Comparison of ENCODE assay signal across 16 mouse cellular contexts in genomic region chr7:19818440-19818839, GRCm38 (mm10). TPM values are rescaled to one million over a fixed set of nuclear protein-coding genes. Genes with fewer than 3 reads are reported as not detected.
DNase-seq lines count a peak whose midpoint lies in the region; ATAC-seq and TF ChIP-seq lines count a peak whose summit lies in the region.
"Had no signal": no experiment of that assay in that cellular context is flagged by ENCODE, and none has a peak within 500 bp of the region (broad histone marks: within the 10 kb centered on the region; RNA-seq: fewer than 3 reads in every experiment).

No protein-coding gene starts in this region.

- no peak for TF ChIP-seq POLR2A in spleen, adult 2 months (IDR thresholded peaks at IDR 0.05; ENCODE audit: low read depth, low read length)

- H3K4me1 ChIP-seq in spleen, adult 2 months (ENCODE audit: control insufficient read depth, insufficient read depth, insufficient read length), result peaks cover 51% of the 10 kb centered on the region
- peaks cover 24% of the 10 kb centered on the region for H3K4me1 ChIP-seq in lung, embryonic 14.5 days (ENCODE audit: insufficient read depth)
- H3K4me1 ChIP-seq in stomach, embryonic 16.5 days (ENCODE audit: control insufficient read depth, insufficient read depth, low read length), result peaks cover 42% of the 10 kb centered on the region
- H3K4me1 ChIP-seq in forebrain, embryonic 11.5 days (replicated peaks; ENCODE audit: control insufficient read depth, insufficient read depth, low read length), result peaks cover 9% of the 10 kb centered on the region
- H3K4me1 ChIP-seq in forebrain, embryonic 13.5 days, result peaks cover 32% of the 10 kb centered on the region

- no peak for DNase-seq in spleen, adult 2 months (ENCODE audit: low read depth in 1 of 2, low spot score in 2 of 2)
- no peak for DNase-seq in spleen, postnatal 36 days (ENCODE audit: low spot score in 2 of 2)
- DNase-seq in adrenal gland, postnatal 10 days, result peak; percentile 65
- peak; percentile 56 for DNase-seq in lung, embryonic 14.5 days
- no peak for DNase-seq in ovary, postnatal 36 days (ENCODE audit: low spot score)
- DNase-seq in forebrain, embryonic 11.5 days (ENCODE audit: low spot score), result no peak
- DNase-seq: gastrocnemius, postnatal 25 days; left cerebral cortex, postnatal 4 days had no signal

- WGBS in spleen, adult 2 months, result 80% methylated on average over 5 of the region's 5 CpGs
- 67% methylated on average over 5 of the region's 5 CpGs for WGBS in lung, embryonic 14.5 days
- 65% methylated on average over 5 of the region's 5 CpGs for WGBS in stomach, embryonic 16.5 days
- WGBS in forebrain, embryonic 11.5 days, result 86% methylated on average over 5 of the region's 5 CpGs
- 83% methylated on average over 5 of the region's 5 CpGs for WGBS in forebrain, embryonic 13.5 days

- no peaks in the 10 kb centered on the region for H3K27me3 ChIP-seq in spleen, adult 2 months (ENCODE audit: control insufficient read depth, insufficient read depth, low read length)
- H3K27me3 ChIP-seq in lung, embryonic 14.5 days (ENCODE audit: insufficient read depth, low read length), result peaks cover 9% of the 10 kb centered on the region; the same call in 1 of the 2 replicates
- H3K27me3 ChIP-seq in stomach, embryonic 16.5 days (ENCODE audit: control insufficient read depth, insufficient read depth, low read length), result no peaks in the 10 kb centered on the region; the same call in 1 of the 2 replicates
- peaks cover 32% of the 10 kb centered on the region for H3K27me3 ChIP-seq in forebrain, embryonic 11.5 days (ENCODE audit: control insufficient read depth, insufficient read depth, low read length)
- H3K27me3 ChIP-seq in forebrain, embryonic 13.5 days, result peaks cover 78% of the 10 kb centered on the region

- no peak for ATAC-seq in lung, embryonic 14.5 days (ENCODE audit: insufficient read depth)
- no peak for ATAC-seq in stomach, embryonic 16.5 days (ENCODE audit: insufficient read depth, low FRiP score)
- ATAC-seq in forebrain, embryonic 11.5 days (replicated peaks; ENCODE audit: low FRiP score), result no peak
- ATAC-seq in forebrain, embryonic 13.5 days, result no peak

- H3K4me2 ChIP-seq in lung, embryonic 14.5 days, result peak overlapping the region; percentile 67; the same call in 1 of the 2 replicates
- H3K4me2 ChIP-seq in stomach, embryonic 16.5 days (ENCODE audit: low read depth, low read length), result no peak overlapping the region
- no peak overlapping the region for H3K4me2 ChIP-seq in forebrain, embryonic 11.5 days (ENCODE audit: low read depth, low read length, severe bottlenecking)
- no peak overlapping the region for H3K4me2 ChIP-seq in forebrain, embryonic 13.5 days
- H3K4me2 ChIP-seq: midbrain, embryonic 11.5 days had no signal

- no peak overlapping the region for H3K9ac ChIP-seq in lung, embryonic 14.5 days
- H3K9ac ChIP-seq in stomach, embryonic 16.5 days (ENCODE audit: low read length), result no peak overlapping the region
- no peak overlapping the region for H3K9ac ChIP-seq in forebrain, embryonic 11.5 days (ENCODE audit: low read length)
- no peak overlapping the region for H3K9ac ChIP-seq in forebrain, embryonic 13.5 days

- TF ChIP-seq CTCF in spleen, adult 2 months (IDR thresholded peaks at IDR 0.05; ENCODE audit: extremely low read depth, insufficient read depth, insufficient read length, insufficient replicate concordance), result no peak
- no peak for TF ChIP-seq CTCF in lung, embryonic 14.5 days (IDR thresholded peaks at IDR 0.05; ENCODE audit: low read depth)

- 0 out of 2 replicates have a peak, but pooled peaks cover 2% of the 10 kb centered on the region for H3K36me3 ChIP-seq in spleen, adult 2 months (ENCODE audit: control insufficient read depth, insufficient read depth, low read length)
- H3K36me3 ChIP-seq in lung, embryonic 14.5 days (ENCODE audit: insufficient read depth), result no peaks in the 10 kb centered on the region
- 0 out of 2 replicates have a peak, but pooled peaks cover 6% of the 10 kb centered on the region for H3K36me3 ChIP-seq in stomach, embryonic 16.5 days (ENCODE audit: control insufficient read depth, insufficient read depth, low read length)
- H3K36me3 ChIP-seq in forebrain, embryonic 11.5 days (ENCODE audit: control insufficient read depth, insufficient read depth, low read length), result no peaks in the 10 kb centered on the region
- no peaks in the 10 kb centered on the region for H3K36me3 ChIP-seq in forebrain, embryonic 13.5 days (ENCODE audit: poor library complexity, severe bottlenecking)
- H3K36me3 ChIP-seq: forebrain, embryonic 10.5 days had no signal

- no peak overlapping the region for H3K4me3 ChIP-seq in spleen, adult 2 months (ENCODE audit: extremely low read depth, insufficient read depth, insufficient read length)
- no peak overlapping the region for H3K4me3 ChIP-seq in lung, embryonic 14.5 days (ENCODE audit: low read depth, low read length)
- H3K4me3 ChIP-seq in stomach, embryonic 16.5 days (replicated peaks; ENCODE audit: low read length), result no peak overlapping the region
- no peak overlapping the region for H3K4me3 ChIP-seq in forebrain, embryonic 11.5 days (ENCODE audit: low read depth, low read length)
- no peak overlapping the region for H3K4me3 ChIP-seq in forebrain, embryonic 13.5 days
- H3K4me3 ChIP-seq: forebrain, embryonic 10.5 days had no signal

- H3K27ac ChIP-seq in spleen, adult 2 months (ENCODE audit: insufficient read depth, low read length), result peak overlapping the region; percentile 85
- no peak overlapping the region for H3K27ac ChIP-seq in lung, embryonic 14.5 days (ENCODE audit: low read depth)
- peak overlapping the region; percentile 94 for H3K27ac ChIP-seq in stomach, embryonic 16.5 days (ENCODE audit: low read length)
- H3K27ac ChIP-seq in forebrain, embryonic 11.5 days (ENCODE audit: low read depth, low read length), result no peak overlapping the region
- H3K27ac ChIP-seq in forebrain, embryonic 13.5 days, result no peak overlapping the region
- H3K27ac ChIP-seq: forebrain, embryonic 10.5 days had no signal

- H3K9me3 ChIP-seq in lung, embryonic 14.5 days (ENCODE audit: low read depth, low read length), result no peaks in the 10 kb centered on the region
- no peaks in the 10 kb centered on the region for H3K9me3 ChIP-seq in stomach, embryonic 16.5 days (replicated peaks; ENCODE audit: control insufficient read depth, low read length)
- no peaks in the 10 kb centered on the region; the same call in 1 of the 2 replicates for H3K9me3 ChIP-seq in forebrain, embryonic 11.5 days (ENCODE audit: control insufficient read depth, low read length)
- H3K9me3 ChIP-seq in forebrain, embryonic 13.5 days (replicated peaks), result 0 out of 2 replicates have a peak, but pooled peaks cover 4% of the 10 kb centered on the region

RNA-seq across cellular contexts. Expression of gene Bcl3, which starts 4.1 kb away (rescaled TPM):
- 102 and 149 TPM in 2 replicates for polyA plus RNA-seq in spleen, adult 2 months (2012; rRNA removed)
- 10 to 100 TPM; 15.4 to 16.6 TPM for total RNA-seq in adrenal gland, postnatal 10 days (2021)
- 4.4 and 6.7 TPM in 2 replicates for polyA plus RNA-seq in lung, embryonic 14.5 days (2014; fragmentation: Nextera tagmentation; extraction: Ambion mirVana)
- polyA plus RNA-seq in stomach, embryonic 16.5 days (2015; fragmentation: Nextera tagmentation; extraction: Ambion mirVana), result 9.2 TPM in 2 replicates
- 0.51 and 1.1 TPM in 2 replicates for polyA plus RNA-seq in forebrain, embryonic 11.5 days (2014; fragmentation: Nextera tagmentation; extraction: Ambion mirVana)
- 0.23 and 0.49 TPM in 2 replicates for polyA plus RNA-seq in forebrain, embryonic 13.5 days (2015; fragmentation: Nextera tagmentation; extraction: Ambion mirVana)

RNA-seq across cellular contexts. Expression of gene Cblc, which starts 21.8 kb away (rescaled TPM):
- 1.4 TPM in 2 replicates for polyA plus RNA-seq in spleen, adult 2 months (2012; rRNA removed)
- 1 to 10 TPM; 1.8 to 3.2 TPM for total RNA-seq in adrenal gland, postnatal 10 days (2021)
- polyA plus RNA-seq in lung, embryonic 14.5 days (2014; fragmentation: Nextera tagmentation; extraction: Ambion mirVana), result 6.8 and 10.2 TPM in 2 replicates
- polyA plus RNA-seq in stomach, embryonic 16.5 days (2015; fragmentation: Nextera tagmentation; extraction: Ambion mirVana), result 31.2 and 32.9 TPM in 2 replicates
- polyA plus RNA-seq in forebrain, embryonic 11.5 days (2014; fragmentation: Nextera tagmentation; extraction: Ambion mirVana), result 0.28 and 0.84 TPM in 2 replicates
- not detected in 2 replicates for polyA plus RNA-seq in forebrain, embryonic 13.5 days (2015; fragmentation: Nextera tagmentation; extraction: Ambion mirVana)
- total RNA-seq: gastrocnemius, postnatal 25 days; layer of hippocampus, adult 18-20 months; MEL had no signal
- polyA plus RNA-seq: cortical plate, adult 2 months; midbrain, embryonic 11.5 days had no signal

RNA-seq across cellular contexts. Expression of gene Gm19345, which starts 33.4 kb away (rescaled TPM):
- 0.45 TPM in 1 of 2 replicates, not detected in the other for polyA plus RNA-seq in spleen, adult 2 months (2012; rRNA removed)
- not detected for total RNA-seq in adrenal gland, postnatal 10 days (2021)
- polyA plus RNA-seq in lung, embryonic 14.5 days (2014; fragmentation: Nextera tagmentation; extraction: Ambion mirVana), result not detected in 2 replicates
- polyA plus RNA-seq in stomach, embryonic 16.5 days (2015; fragmentation: Nextera tagmentation; extraction: Ambion mirVana), result 0.31 and 0.36 TPM in 2 replicates
- polyA plus RNA-seq in forebrain, embryonic 11.5 days (2014; fragmentation: Nextera tagmentation; extraction: Ambion mirVana), result not detected in 2 replicates
- polyA plus RNA-seq in forebrain, embryonic 13.5 days (2015; fragmentation: Nextera tagmentation; extraction: Ambion mirVana), result 2.3 and 3.9 TPM in 2 replicates
- total RNA-seq: gastrocnemius, postnatal 25 days; MEL had no signal
- polyA plus RNA-seq: forebrain, embryonic 10.5 days; heart, postnatal 0 days; midbrain, embryonic 11.5 days had no signal

RNA-seq across cellular contexts. Expression of gene Ceacam16, which starts 42.7 kb away (rescaled TPM):
- 17.0 and 21.7 TPM in 2 replicates for polyA plus RNA-seq in spleen, adult 2 months (2012; rRNA removed)
- total RNA-seq in adrenal gland, postnatal 10 days (2021), result under 1 TPM in 1 of 2 experiments, not detected in 1; 0.18 TPM
- polyA plus RNA-seq in lung, embryonic 14.5 days (2014; fragmentation: Nextera tagmentation; extraction: Ambion mirVana), result not detected in 2 replicates
- not detected in 2 replicates for polyA plus RNA-seq in stomach, embryonic 16.5 days (2015; fragmentation: Nextera tagmentation; extraction: Ambion mirVana)
- polyA plus RNA-seq in forebrain, embryonic 11.5 days (2014; fragmentation: Nextera tagmentation; extraction: Ambion mirVana), result 0.32 TPM in 1 of 2 replicates, not detected in the other
- polyA plus RNA-seq in forebrain, embryonic 13.5 days (2015; fragmentation: Nextera tagmentation; extraction: Ambion mirVana), result not detected in 2 replicates
- total RNA-seq: gastrocnemius, postnatal 25 days; layer of hippocampus, adult 18-20 months; left cerebral cortex, postnatal 4 days had no signal
- polyA plus RNA-seq: cortical plate, adult 2 months; forebrain, embryonic 10.5 days; heart, postnatal 0 days; midbrain, embryonic 11.5 days had no signal

RNA-seq across cellular contexts. Expression of gene Bcam, which starts 47.6 kb away (rescaled TPM):
- polyA plus RNA-seq in spleen, adult 2 months (2012; rRNA removed), result 30.1 and 39.8 TPM in 2 replicates
- 10 to 100 TPM; 62.4 to 75.1 TPM for total RNA-seq in adrenal gland, postnatal 10 days (2021)
- 206 and 209 TPM in 2 replicates for polyA plus RNA-seq in lung, embryonic 14.5 days (2014; fragmentation: Nextera tagmentation; extraction: Ambion mirVana)
- 118 and 122 TPM in 2 replicates for polyA plus RNA-seq in stomach, embryonic 16.5 days (2015; fragmentation: Nextera tagmentation; extraction: Ambion mirVana)
- 17.6 and 21.5 TPM in 2 replicates for polyA plus RNA-seq in forebrain, embryonic 11.5 days (2014; fragmentation: Nextera tagmentation; extraction: Ambion mirVana)
- polyA plus RNA-seq in forebrain, embryonic 13.5 days (2015; fragmentation: Nextera tagmentation; extraction: Ambion mirVana), result 4.4 and 5.7 TPM in 2 replicates

Comparison
In these comparisons a context has a peak if more than half of its experiments do, and no peak if none do; other contexts are left out.
1. DNase-seq: peak in adrenal gland, postnatal 10 days (single experiment) and lung, embryonic 14.5 days (single experiment); none in spleen, adult 2 months (0 of 2), spleen, postnatal 36 days (0 of 2), ovary, postnatal 36 days (single experiment) and forebrain, embryonic 11.5 days (single experiment).
2. H3K27ac ChIP-seq: peak in spleen, adult 2 months (single experiment) and stomach, embryonic 16.5 days (single experiment); none in lung, embryonic 14.5 days (single experiment), forebrain, embryonic 11.5 days (single experiment) and forebrain, embryonic 13.5 days (single experiment).
3. RNA of gene Bcl3, which starts 4.1 kb away (polyA plus RNA-seq): 102 to 149 TPM in spleen, adult 2 months; 9.2 TPM in stomach, embryonic 16.5 days, 4.4 to 6.7 TPM in lung, embryonic 14.5 days, 0.51 to 1.1 TPM in forebrain, embryonic 11.5 days and 0.23 to 0.49 TPM in forebrain, embryonic 13.5 days; every median in the first group is over 10 times any median in the second.